Mouse (Mus musculus) frontal cortex, adult 2 months (tissue): ENCODE results near the gene Xxylt1. TPM values are rescaled to one million over a fixed set of nuclear protein-coding genes. Genes with fewer than 3 reads are reported as not detected.
A peak's percentile ranks its signal among the peaks of the same experiment; 100 is the strongest.
"Not testable (repeated sequence)": the region's sequence is repeated elsewhere in the genome, so short reads cannot be mapped to it uniquely, and the experiment has no call there.

Experiments
- DNase-seq, 2 experiments: peaks; one replicate each; pipeline ENCODE4 v3.0.0; 2022; ENCODE audit warnings: low spot score in 1 of 2; ENCODE audit errors: extremely low spot score in 1 of 2
- polyA plus RNA-seq: library from polyadenylated mRNA; depleted of rRNA; stranded (reverse); fragments of >200 nt; gene quantifications from 2 replicates; pipeline ENCODE4 v1.2.3, GENCODE M21; 2012

The Xxylt1 gene
- polyA plus RNA-seq, 1 experiment: 14.3 TPM

- DNase-seq: no peak
Measured at GRCm38 (mm10) chr16:31027675-31028074, 53.6 kb downstream of the Xxylt1 start.

GRCm38 (mm10) chr16:31025516-31025915 is 55.7 kb downstream of the Xxylt1 start:
- DNase-seq: no peak

DNA sequence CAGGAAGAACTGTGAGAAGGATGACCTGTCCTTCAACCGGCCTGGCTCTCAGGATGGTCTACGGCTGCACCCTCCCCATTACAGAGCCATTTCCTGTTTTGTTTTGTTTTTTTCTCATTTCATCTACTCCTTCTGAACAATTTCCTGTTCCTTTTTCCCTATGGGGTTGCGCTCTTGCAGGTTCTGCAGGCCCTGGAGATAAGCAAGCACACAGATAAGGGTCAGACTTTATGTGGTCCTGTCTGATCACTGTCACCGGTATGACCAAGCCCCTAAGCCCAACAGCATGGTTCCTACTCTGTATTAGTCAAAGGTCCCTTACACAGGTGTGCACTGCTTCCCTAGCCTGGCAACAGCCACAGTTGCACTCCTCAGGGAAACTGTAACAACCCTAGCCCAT is 56.2 kb downstream of the Xxylt1 start:
- no peak for DNase-seq

DNA sequence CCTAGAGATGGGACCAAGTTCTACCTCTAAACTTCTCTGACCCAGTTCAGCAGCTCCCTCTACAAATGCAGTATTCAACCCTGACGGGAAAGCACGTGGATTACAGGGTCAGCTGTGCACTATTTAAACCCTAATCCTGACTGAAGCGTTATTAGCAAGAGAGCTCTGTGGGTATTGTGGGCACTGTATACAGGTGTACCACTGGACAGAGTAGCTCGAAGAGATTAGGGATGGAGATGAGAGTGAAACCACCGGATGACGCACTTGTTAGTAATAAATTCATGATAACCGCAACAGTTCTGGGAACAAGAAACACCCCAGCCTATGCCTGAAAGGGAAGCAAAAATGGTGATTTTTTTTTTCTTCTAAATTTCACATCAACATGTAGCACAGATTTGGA is 57.0 kb downstream of the Xxylt1 start:
- DNase-seq: no peak

- no peak for DNase-seq
Measured at GRCm38 (mm10) chr16:31023803-31024202, 57.4 kb downstream of the Xxylt1 start.

GRCm38 (mm10) chr16:31022287-31022686 is 58.9 kb downstream of the Xxylt1 start:
- no peak for DNase-seq

DNA sequence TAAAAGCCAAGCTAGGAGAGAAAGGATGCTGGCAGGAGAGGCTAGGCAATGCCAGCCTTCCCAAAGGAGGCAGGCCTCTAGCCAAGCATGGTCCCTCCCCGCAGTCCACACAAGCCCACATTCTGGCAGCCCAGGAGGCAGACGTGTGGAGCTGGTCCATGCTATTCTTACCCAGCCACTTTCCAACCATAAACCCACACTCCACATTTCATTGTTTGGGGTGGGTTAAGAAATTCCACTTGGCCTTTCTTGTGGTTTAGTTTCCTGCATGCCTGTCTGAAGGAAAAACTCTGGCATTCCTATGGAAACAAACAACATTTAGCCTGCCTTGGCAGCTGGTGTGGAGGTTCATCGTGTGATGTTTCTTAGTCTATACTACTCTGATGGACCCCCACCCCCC is 61.7 kb downstream of the Xxylt1 start:
- peak in 1 of 2 experiments; percentile 57 for DNase-seq

GRCm38 (mm10) chr16:31017687-31018413 is 63.4 kb downstream of the Xxylt1 start:
- DNase-seq: no peak

DNA sequence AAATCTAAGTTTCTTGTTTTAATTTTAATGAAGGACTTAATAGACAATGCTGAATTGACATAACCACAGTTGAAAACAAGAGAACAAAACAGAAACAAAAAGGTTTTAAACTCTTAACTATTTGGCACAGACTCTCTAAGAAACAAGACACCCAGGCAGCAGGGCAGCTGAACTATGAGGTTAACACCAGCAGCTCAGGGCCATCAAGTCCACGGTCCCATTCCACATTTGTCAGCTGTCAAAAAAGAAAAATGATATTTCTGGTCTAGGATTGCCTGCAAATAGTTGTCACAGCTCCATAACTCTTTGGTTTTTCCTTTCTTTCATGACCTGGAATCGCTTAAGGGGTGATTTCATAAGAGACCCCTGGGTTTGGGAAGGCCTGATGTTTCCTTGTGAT is 64.6 kb downstream of the Xxylt1 start:
- no peak for DNase-seq

DNA sequence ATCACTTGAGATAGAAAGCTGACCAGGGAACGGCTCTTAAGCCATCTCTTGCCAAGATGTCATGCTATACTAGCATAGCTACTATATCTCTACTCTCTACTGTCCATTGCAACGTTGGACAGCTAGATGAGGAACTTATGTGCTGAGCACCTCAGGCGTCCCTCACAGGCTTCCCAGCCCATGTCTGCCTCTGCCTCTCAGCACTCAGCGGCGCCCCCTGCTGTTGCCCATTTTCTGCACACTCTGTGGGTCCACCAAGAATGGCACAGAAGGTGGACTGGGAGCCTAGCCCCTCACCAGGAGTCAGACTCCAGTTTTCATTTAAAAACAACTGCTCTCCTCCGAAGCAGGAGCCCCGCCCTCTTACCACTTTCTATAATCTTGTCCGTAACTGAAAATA is 65.1 kb downstream of the Xxylt1 start:
- DNase-seq: no peak

DNA sequence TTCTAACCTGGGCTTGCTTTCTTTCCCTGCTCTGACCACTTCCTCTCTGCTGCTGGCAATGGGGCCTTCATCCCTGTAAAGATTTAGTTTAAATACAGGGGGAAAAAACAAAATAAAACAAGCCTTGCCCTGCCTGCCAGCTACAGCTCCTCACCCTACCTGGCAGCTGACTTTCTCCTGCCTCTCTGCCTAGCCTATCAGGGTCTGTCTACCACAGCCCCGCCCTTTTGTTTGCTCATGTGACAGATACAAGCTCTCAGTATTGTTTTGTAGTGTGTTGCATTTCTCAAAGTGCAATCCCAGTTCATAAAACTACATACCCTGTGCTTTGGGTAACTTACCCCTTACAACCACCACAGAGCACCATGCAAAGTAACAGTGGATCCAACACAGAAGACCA is 66.0 kb downstream of the Xxylt1 start:
- DNase-seq: no peak

DNA sequence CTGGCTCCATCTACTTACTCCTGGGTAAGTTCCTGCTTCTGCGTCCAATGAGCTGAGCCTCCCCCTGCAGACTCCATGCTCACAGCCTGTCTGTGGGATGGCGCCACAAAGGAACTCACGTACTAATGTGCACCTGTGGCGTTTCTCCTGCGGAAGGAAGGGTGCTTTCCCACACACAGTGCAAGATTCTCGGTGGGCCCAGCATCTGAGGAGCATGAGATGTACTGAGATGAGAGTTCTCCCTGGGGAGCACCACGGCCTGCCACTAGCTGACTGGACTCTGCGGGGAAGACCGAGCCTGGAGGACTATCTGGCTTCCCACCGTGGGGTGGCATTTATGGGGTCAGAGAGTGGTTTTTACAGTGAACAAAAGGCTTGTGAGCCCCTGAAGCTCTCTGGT is 69.0 kb downstream of the Xxylt1 start:
- DNase-seq: no peak

DNA sequence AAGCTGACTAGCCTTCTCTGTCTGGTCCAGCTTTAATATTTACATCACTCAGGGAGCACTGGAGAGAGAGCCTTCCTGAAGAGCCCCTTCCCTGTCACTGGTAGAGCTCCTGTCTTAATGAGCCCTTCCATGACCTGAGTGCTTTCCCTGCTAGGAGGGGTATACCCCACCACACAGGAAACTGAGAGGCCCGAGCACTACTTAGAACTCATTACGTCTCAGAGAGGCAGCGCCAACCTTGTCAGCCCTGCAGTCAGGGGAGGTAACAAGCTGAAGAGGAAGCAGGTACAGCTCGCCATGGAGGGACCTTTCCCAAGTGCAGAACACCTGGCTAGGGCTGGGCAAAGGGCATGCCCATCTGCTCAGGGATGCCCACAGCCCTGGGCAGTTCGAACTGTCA is 70.8 kb downstream of the Xxylt1 start:
- DNase-seq: no peak

DNA sequence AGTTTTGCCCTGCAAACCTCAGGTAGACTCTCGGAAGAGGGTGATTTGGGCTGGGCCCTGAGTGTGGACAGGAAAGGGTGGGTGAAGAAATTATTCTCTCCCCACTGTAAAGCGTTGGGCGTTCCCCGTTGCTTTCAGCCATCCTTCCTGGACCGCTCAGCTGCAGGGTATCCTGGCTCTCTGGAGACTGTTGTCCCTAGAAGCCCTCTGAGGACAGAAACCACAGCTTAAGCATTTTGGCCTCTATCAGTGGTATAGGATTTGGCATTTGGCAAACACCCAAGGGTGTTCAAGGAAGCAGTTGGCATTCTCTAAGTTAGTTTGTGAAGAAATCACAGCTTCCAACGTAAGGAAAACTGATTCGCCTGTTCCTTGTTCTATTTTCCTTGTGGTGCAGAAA is 72.9 kb downstream of the Xxylt1 start:
- no peak for DNase-seq

GRCm38 (mm10) chr16:31007582-31007981 is 73.7 kb downstream of the Xxylt1 start:
- no peak for DNase-seq

- no peak for DNase-seq
Measured at GRCm38 (mm10) chr16:31005693-31006092, 75.5 kb downstream of the Xxylt1 start.

DNA sequence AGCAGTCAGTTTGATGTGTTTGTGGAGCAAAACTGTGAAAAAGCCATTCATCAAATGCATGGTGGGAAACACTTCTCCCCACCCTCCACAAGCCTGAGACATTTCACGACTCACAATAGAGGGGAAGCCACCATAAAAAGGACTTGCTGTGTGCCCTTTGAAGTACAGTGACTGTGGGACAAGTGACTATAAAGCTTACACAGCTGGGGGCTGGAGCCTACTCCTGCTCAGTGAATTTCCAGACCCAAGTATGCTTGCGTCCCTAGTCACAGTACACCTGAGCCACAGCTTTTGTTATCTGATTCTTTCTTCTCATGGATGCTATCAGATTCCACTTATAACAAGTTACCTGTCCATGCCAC is 76.9 kb downstream of the Xxylt1 start:
- no peak for DNase-seq

GRCm38 (mm10) chr16:31003592-31004320 is 77.5 kb downstream of the Xxylt1 start:
- not testable (repeated sequence) for DNase-seq

DNA sequence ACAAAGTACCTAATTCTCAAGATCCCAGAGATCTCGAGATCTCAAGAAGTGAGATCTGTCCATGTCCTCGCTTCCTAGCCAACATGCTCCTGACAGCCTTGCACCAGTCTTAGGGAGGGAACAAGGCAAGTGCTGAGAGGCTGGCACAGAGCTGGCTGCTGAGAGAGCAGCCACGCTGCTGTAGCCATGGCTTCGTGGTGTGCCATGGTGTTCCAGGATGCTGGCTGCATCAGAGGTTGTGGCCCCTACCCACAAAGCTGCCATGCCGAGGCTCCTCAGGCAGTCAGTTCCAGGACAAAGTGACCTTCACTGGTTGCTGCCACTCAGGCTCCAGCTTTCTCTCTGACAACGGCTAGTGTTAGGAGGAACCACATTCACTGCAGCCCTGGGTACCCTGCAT is 78.3 kb downstream of the Xxylt1 start:
- no peak for DNase-seq

DNA sequence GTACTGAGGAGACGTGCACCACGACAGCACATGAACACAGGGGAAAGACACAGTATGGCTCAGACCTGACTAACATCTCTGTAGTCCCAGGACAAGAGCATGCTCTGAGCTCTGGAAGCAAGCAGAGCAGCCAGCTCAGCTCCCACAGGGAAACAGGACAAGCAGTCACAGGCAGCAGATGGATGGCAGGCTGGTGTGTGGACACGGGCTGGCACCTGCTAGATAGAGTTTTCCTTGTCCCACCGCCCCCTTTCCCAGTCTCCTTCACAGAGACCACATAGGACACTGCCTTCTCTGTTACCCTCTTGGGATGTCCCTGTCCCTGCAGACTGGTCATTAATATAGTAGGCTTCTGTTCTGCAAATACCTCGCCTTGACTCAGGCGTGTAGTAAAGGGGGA is 79.1 kb downstream of the Xxylt1 start:
- DNase-seq: no peak

DNA sequence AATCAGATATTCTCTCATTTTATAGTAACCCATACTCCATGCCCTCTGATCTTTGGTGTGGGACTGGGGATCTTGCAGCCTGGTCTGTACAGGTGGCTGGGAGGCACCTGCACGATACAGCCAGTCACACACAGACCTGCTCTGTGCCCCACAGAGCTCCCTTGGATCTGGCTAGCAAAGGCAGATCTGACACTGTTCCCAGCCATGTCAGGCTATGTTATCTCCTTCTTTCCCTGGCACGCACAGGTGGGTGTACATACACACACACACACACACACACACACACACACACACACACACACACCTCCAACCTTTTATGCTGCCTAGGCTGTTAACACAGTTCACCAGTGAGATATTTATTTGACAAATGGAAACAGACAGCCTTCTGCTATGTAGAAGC is 82.5 kb downstream of the Xxylt1 start:
- DNase-seq: no peak

GRCm38 (mm10) chr16:30998048-30998447 is 83.2 kb downstream of the Xxylt1 start:
- DNase-seq: no peak
